Mouse (Mus musculus): Measurements from ENCODE around the gene Creb1. TPM values are rescaled to one million over a fixed set of nuclear protein-coding genes. Genes with fewer than 3 reads are reported as not detected.

Gene Creb1
- total and polyA plus RNA-seq, 3 experiments: 19.0 to 179 (median 81.0) TPM

- DNase-seq (ENCODE audit: low spot score): no peak
- H3K27me3 ChIP-seq (ENCODE audit: insufficient read depth, low read length): peaks cover 31% of the 10 kb centered on the region
- H3K4me1 ChIP-seq (ENCODE audit: insufficient read depth, low read depth, low read length): no peaks in the 10 kb centered on the region
- H3K36me3 ChIP-seq (replicated peaks): no peaks in the 10 kb centered on the region
- H3K4me3 ChIP-seq (ENCODE audit: low read depth, low read length): no peak overlapping the region
- no peak for ATAC-seq (ENCODE audit: extremely low read depth, insufficient number of reproducible peaks, low FRiP score, poor library complexity, severe bottlenecking)
- no peak for TF ChIP-seq GATA2 (IDR thresholded peaks at IDR 0.05; ENCODE audit: borderline replicate concordance, low read depth, low read length)
- TF ChIP-seq CTCF (IDR thresholded peaks at IDR 0.05; ENCODE audit: low read depth, low read length): no peak
- no peak for TF ChIP-seq POLR2AphosphoS5 (IDR thresholded peaks at IDR 0.05; ENCODE audit: insufficient replicate concordance, low read depth, low read length)
- no peak for TF ChIP-seq TAL1 (conservative IDR thresholded peaks at IDR 0.05; ENCODE audit: low read depth, low read length)
- TF ChIP-seq GATA1 (IDR thresholded peaks at IDR 0.05; ENCODE audit: borderline replicate concordance, low read length): no peak
- H3K9me3 ChIP-seq (replicated peaks): no peaks in the 10 kb centered on the region
Measured at GRCm38 (mm10) chr1:64649362-64650124, 117.1 kb downstream of the Creb1 start.

DNA sequence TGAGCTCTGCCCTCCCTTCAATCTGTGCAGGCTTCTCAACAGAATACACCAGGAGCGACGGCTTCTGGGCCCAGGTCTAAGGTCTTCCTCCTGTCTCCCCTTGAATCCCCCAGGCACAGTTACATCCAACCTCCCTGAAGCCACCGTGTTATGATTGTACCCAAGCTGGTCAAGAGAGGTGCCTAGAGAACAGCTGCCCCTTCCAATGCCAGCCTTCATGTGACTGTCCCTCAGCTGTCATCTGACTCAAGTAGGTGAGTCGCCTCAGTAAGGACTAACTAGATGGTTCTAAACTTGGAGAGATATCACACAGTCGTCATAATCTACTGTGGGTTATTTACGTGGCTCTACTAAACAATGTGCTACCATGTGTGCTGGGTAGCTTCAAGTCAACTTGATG is 121.3 kb downstream of the Creb1 start:
- no peak for TF ChIP-seq GATA1 (IDR thresholded peaks at IDR 0.05; ENCODE audit: borderline replicate concordance, low read length)
- no peak for TF ChIP-seq POLR2AphosphoS5 (IDR thresholded peaks at IDR 0.05; ENCODE audit: insufficient replicate concordance, low read depth, low read length)
- no peak for TF ChIP-seq CTCF (IDR thresholded peaks at IDR 0.05; ENCODE audit: low read depth, low read length)
- TF ChIP-seq GATA2 (IDR thresholded peaks at IDR 0.05; ENCODE audit: borderline replicate concordance, low read depth, low read length): no peak
- no peak for TF ChIP-seq TAL1 (conservative IDR thresholded peaks at IDR 0.05; ENCODE audit: low read depth, low read length)
- H3K4me1 ChIP-seq (ENCODE audit: insufficient read depth, low read depth, low read length): peaks cover 13% of the 10 kb centered on the region; the same call in 1 of the 2 replicates
- no peaks in the 10 kb centered on the region for H3K36me3 ChIP-seq (replicated peaks)
- ATAC-seq (ENCODE audit: extremely low read depth, insufficient number of reproducible peaks, low FRiP score, poor library complexity, severe bottlenecking): no peak
- H3K4me3 ChIP-seq (ENCODE audit: low read depth, low read length): no peak overlapping the region
- no peaks in the 10 kb centered on the region for H3K9me3 ChIP-seq (replicated peaks)
- peaks cover 26% of the 10 kb centered on the region for H3K27me3 ChIP-seq (ENCODE audit: insufficient read depth, low read length)
- DNase-seq (ENCODE audit: low spot score): no peak

Other genes with a start within 250 kb of the Creb1 start
- 11.1 and 12.1 TPM in 2 replicates for gene Mettl21a, start 84.6 kb downstream of the Creb1 start, total RNA-seq (2014; fragmentation: Nextera tagmentation)
- 36.8 and 37.3 TPM in 2 replicates for gene Mettl21a, start 84.6 kb downstream of the Creb1 start, total RNA-seq (2017)
- gene Mettl21a, start 84.6 kb downstream of the Creb1 start, polyA plus RNA-seq (2012): 22.8 and 24.6 TPM in 2 replicates
- 16.3 and 19.5 TPM in 2 replicates for gene Ccnyl1, start 157.8 kb downstream of the Creb1 start, total RNA-seq (2014; fragmentation: Nextera tagmentation)
- gene Ccnyl1, start 157.8 kb downstream of the Creb1 start, total RNA-seq (2017): 13.5 and 14.2 TPM in 2 replicates
- gene Ccnyl1, start 157.8 kb downstream of the Creb1 start, polyA plus RNA-seq (2012): 50.2 and 71.2 TPM in 2 replicates
- 8.6 and 9.6 TPM in 2 replicates for gene Fzd5, start 205.1 kb downstream of the Creb1 start, total RNA-seq (2014; fragmentation: Nextera tagmentation)
- gene Fzd5, start 205.1 kb downstream of the Creb1 start, total RNA-seq (2017): 3.1 and 4.4 TPM in 2 replicates
- gene Fzd5, start 205.1 kb downstream of the Creb1 start, polyA plus RNA-seq (2012): 23.2 and 24.0 TPM in 2 replicates